Mouse (Mus musculus) MEL (cell line): ENCODE measurements around the gene Chst8.

ENCODE experiments used
- CTCF ChIP-seq, 3 experiments: IDR thresholded peaks in 2 of 3; conservative IDR thresholded peaks in 1 of 3; 2 replicates each; pipeline ENCODE4 v1.5.1; 2011 to 2012; ENCODE audit warnings: low read length in 3 of 3, low read depth in 2 of 3, mild to moderate bottlenecking in 2 of 3, improper control_type of control experiment in 1 of 3, inconsistent platforms in 1 of 3, mixed read lengths in 1 of 3, moderate library complexity in 1 of 3; ENCODE audit not compliant: control insufficient read depth in 1 of 3, insufficient read depth in 1 of 3, poor library complexity in 1 of 3, severe bottlenecking in 1 of 3
- ELF1 ChIP-seq: IDR thresholded peaks from 2 replicates; pipeline ENCODE4 v1.6.1; 2014; ENCODE audit warnings: low read depth, mild to moderate bottlenecking, inconsistent platforms, low read length, improper control_type of control experiment, moderate library complexity
- EP300 ChIP-seq, 2 experiments: IDR thresholded peaks; 2 replicates each; pipeline ENCODE4 v1.6.1; 2011; ENCODE audit warnings: improper control_type of control experiment in 2 of 2, low read length in 2 of 2, low read depth in 1 of 2, mild to moderate bottlenecking in 1 of 2
- GATA1 ChIP-seq: IDR thresholded peaks from 2 replicates; pipeline ENCODE4 v1.6.1; 2011; ENCODE audit warnings: low read depth, low read length, improper control_type of control experiment
- KAT2A ChIP-seq: conservative IDR thresholded peaks from 2 replicates; pipeline ENCODE4 v1.6.1; 2012; ENCODE audit warnings: low read depth, low read length, improper control_type of control experiment, inconsistent platforms
- MAZ ChIP-seq: IDR thresholded peaks from 2 replicates; pipeline ENCODE4 v1.6.1; 2012; ENCODE audit warnings: low read depth, mild to moderate bottlenecking, inconsistent platforms, low read length, improper control_type of control experiment
- POLR2A ChIP-seq, 2 experiments: IDR thresholded peaks; 2 replicates each; pipeline ENCODE4 v1.6.1; 2011 to 2012; ENCODE audit warnings: low read length in 2 of 2, mild to moderate bottlenecking in 2 of 2, control low read depth in 1 of 2, improper control_type of control experiment in 1 of 2, low read depth in 1 of 2, moderate library complexity in 1 of 2; ENCODE audit not compliant: control insufficient read depth in 1 of 2, insufficient read depth in 1 of 2, poor library complexity in 1 of 2
- POLR2AphosphoS2 ChIP-seq: IDR thresholded peaks from 2 replicates; pipeline ENCODE4 v1.6.1; 2011; ENCODE audit warnings: low read length, improper control_type of control experiment
- TCF12 ChIP-seq: IDR thresholded peaks from 2 replicates; pipeline ENCODE4 v1.6.1; 2014; ENCODE audit warnings: low read depth, mild to moderate bottlenecking, inconsistent platforms, low read length, improper control_type of control experiment, moderate library complexity
- UBTF ChIP-seq: IDR thresholded peaks from 2 replicates; pipeline ENCODE4 v1.6.1; 2012; ENCODE audit warnings: low read depth, mild to moderate bottlenecking, inconsistent platforms, low read length, improper control_type of control experiment, moderate library complexity, borderline replicate concordance; ENCODE audit not compliant: insufficient read depth
- USF2 ChIP-seq, 2 experiments: IDR thresholded peaks; 2 replicates each; pipeline ENCODE4 v1.6.1; 2011 to 2012; ENCODE audit warnings: improper control_type of control experiment in 2 of 2, low read length in 2 of 2, borderline replicate concordance in 1 of 2, inconsistent platforms in 1 of 2, low read depth in 1 of 2, mild to moderate bottlenecking in 1 of 2; ENCODE audit not compliant: insufficient read depth in 1 of 2
- ZC3H11A ChIP-seq: IDR thresholded peaks from 2 replicates; pipeline ENCODE4 v1.6.1; 2012; ENCODE audit warnings: low read depth, mild to moderate bottlenecking, inconsistent platforms, low read length, improper control_type of control experiment
- ZNF384 ChIP-seq: IDR thresholded peaks from 2 replicates; pipeline ENCODE4 v1.6.1; 2012; ENCODE audit warnings: low read depth, mild to moderate bottlenecking, inconsistent platforms, low read length, improper control_type of control experiment

DNA sequence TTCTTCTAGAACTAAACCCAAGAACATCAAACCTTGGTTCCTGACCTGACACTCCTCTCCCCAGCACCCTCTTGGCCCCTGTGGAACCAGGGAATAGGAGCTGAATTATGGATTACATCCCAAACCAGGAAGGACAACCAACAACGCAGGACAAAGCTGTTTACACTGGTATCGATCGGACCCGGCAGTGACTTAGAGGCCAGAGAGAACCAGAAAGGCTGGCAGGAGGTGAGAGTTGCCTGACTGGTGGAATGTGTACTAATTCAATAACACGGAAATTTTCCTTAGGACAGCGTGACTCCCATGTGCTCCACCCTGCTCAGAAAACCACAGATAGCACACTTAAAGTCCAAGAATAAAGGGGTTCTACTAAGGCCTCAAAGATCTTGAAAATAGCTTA, 35.4 kb upstream of the Chst8 start:
- TF ChIP-seq USF2 (IDR thresholded peaks at IDR 0.05; ENCODE audit: borderline replicate concordance in 1 of 2, insufficient read depth in 1 of 2, low read depth in 1 of 2, low read length in 2 of 2) (no peak), POLR2A (IDR thresholded peaks at IDR 0.05; ENCODE audit: control insufficient read depth in 1 of 2, insufficient read depth in 1 of 2, low read depth in 1 of 2, low read length in 2 of 2, poor library complexity in 1 of 2) (no peak), CTCF (IDR thresholded peaks at IDR 0.05 in 2 of 3, conservative IDR thresholded peaks at IDR 0.05 in 1 of 3; ENCODE audit: control insufficient read depth in 1 of 3, insufficient read depth in 1 of 3, low read depth in 2 of 3, low read length in 3 of 3, poor library complexity in 1 of 3, severe bottlenecking in 1 of 3) (no peak), ELF1 (no peak), EP300 (IDR thresholded peaks at IDR 0.05; ENCODE audit: low read depth in 1 of 2, low read length in 2 of 2) (no peak), GATA1 (no peak), ZC3H11A (no peak), ZNF384 (no peak), MAZ (no peak), KAT2A (no peak), UBTF (no peak), TCF12 (no peak), POLR2AphosphoS2 (no peak)
